Mouse (Mus musculus) stomach, postnatal 0 days (tissue): Measurements from ENCODE around the gene Hist1h4n. TPM values are rescaled to one million over a fixed set of nuclear protein-coding genes. Genes with fewer than 3 reads are reported as not detected.
"Not testable (repeated sequence)": the region's sequence is repeated elsewhere in the genome, so short reads cannot be mapped to it uniquely, and the experiment has no call there.

Experiments used
- ATAC-seq: fragments of 200-750 bp; cut with Nextera tagmentation; 2 replicates; pipeline ENCODE4 v1.8.0; 2017; ENCODE audit not compliant: low FRiP score, low TSS enrichment
- DNase-seq: peaks from one replicate; pipeline ENCODE4 v3.0.0-alpha.2; 2016; ENCODE audit warnings: low spot score
- H3K27ac ChIP-seq: fragments of 300-500 bp; sonication (generic); replicated peaks from 2 replicates; pipeline ENCODE4 v1.5.1; 2014; ENCODE audit warnings: mild to moderate bottlenecking, control low read depth
- H3K27me3 ChIP-seq: fragments of 300-500 bp; sonication (generic); 2 replicates; pipeline ENCODE4 v1.6.1; 2014; ENCODE audit warnings: low read length; ENCODE audit not compliant: control insufficient read depth, insufficient read depth
- H3K36me3 ChIP-seq: fragments of 300-500 bp; sonication (generic); 2 replicates; pipeline ENCODE4 v1.6.1; 2014; ENCODE audit warnings: low read length, mixed read lengths; ENCODE audit not compliant: control insufficient read depth, insufficient read depth
- H3K4me1 ChIP-seq: fragments of 300-500 bp; sonication (generic); replicated peaks from 2 replicates; pipeline ENCODE4 v1.6.1; 2014; ENCODE audit warnings: antibody characterized with exemption; ENCODE audit not compliant: control insufficient read depth, insufficient read depth
- H3K4me2 ChIP-seq: fragments of 300-500 bp; sonication (generic); replicated peaks from 2 replicates; pipeline ENCODE4 v1.6.1; 2014; ENCODE audit warnings: low read depth, mild to moderate bottlenecking, control low read depth, moderate library complexity
- H3K4me3 ChIP-seq: fragments of 300-500 bp; sonication (generic); 2 replicates; pipeline ENCODE4 v1.5.1; 2014; ENCODE audit warnings: low read depth, low read length, control low read depth
- H3K9ac ChIP-seq: fragments of 300-500 bp; sonication (generic); 2 replicates; pipeline ENCODE4 v1.6.1; 2014; ENCODE audit warnings: mild to moderate bottlenecking, low read length, control low read depth, mixed read lengths
- H3K9me3 ChIP-seq: fragments of 300-500 bp; sonication (generic); 2 replicates; pipeline ENCODE4 v1.6.1; 2016; ENCODE audit warnings: low read length; ENCODE audit not compliant: control insufficient read depth
- CTCF ChIP-seq: IDR thresholded peaks from 2 replicates; pipeline ENCODE4 v1.5.1; 2016; ENCODE audit warnings: antibody characterized with exemption, low read depth, mild to moderate bottlenecking, moderate library complexity
- EP300 ChIP-seq: optimal IDR thresholded peaks from 2 replicates; pipeline ENCODE3; 2016; ENCODE audit warnings: antibody characterized with exemption
- WGBS: fragments of 180-500 bp; shearing (Covaris S2); extraction: QIAGEN DNeasy Blood & Tissue Kit; methylation state at CpG from one replicate; pipeline ENCODE4 v1.1.7; 2014; 5-methylcytosine and 5-hydroxymethylcytosine counted together
- polyA plus RNA-seq: library from polyadenylated mRNA; unstranded; fragments of >200 nt; fragmentation: Nextera tagmentation; extraction: Ambion mirVana; gene quantifications from 2 replicates; pipeline ENCODE4 v1.2.1, GENCODE M21; 2015

Hist1h4n gene
- polyA plus RNA-seq, 1 experiment from 2014 or later: 4.6 TPM

- 91% methylated on average over 7 of the region's 7 CpGs for WGBS
Observed at GRCm38 (mm10) chr13:21795584-21795983, 36.4 kb downstream of the Hist1h4n start.

GRCm38 (mm10) chr13:21790601-21791283 is 41.3 kb downstream of the Hist1h4n start:
- TF ChIP-seq CTCF (no peak), EP300 (no peak)
- no peak for ATAC-seq
- Histone ChIP-seq H3K27ac (no peak overlapping the region), H3K9ac (no peak overlapping the region; the same call in 1 of the 2 replicates), H3K4me1 (no peaks in the 10 kb centered on the region), H3K27me3 (no peaks in the 10 kb centered on the region), H3K4me3 (0 out of 2 replicates have a peak overlapping the region, but pooled peaks have one; percentile 1), H3K36me3 (no peaks in the 10 kb centered on the region), H3K4me2 (peak overlapping the region; percentile 34), H3K9me3 (no peaks in the 10 kb centered on the region)
- peak; percentile 22 for DNase-seq
- WGBS: 13% methylated on average over 16 of the region's 18 CpGs

More at GRCm38 (mm10) chr13:21795584-21795983, 36.4 kb downstream of the Hist1h4n start:
- H3K4me2 ChIP-seq: no peak overlapping the region
- TF ChIP-seq EP300 (no peak), CTCF (no peak)
- no peaks in the 10 kb centered on the region for H3K27me3 ChIP-seq
- no peaks in the 10 kb centered on the region for H3K4me1 ChIP-seq
- H3K36me3 ChIP-seq: no peaks in the 10 kb centered on the region
- H3K9me3 ChIP-seq: no peaks in the 10 kb centered on the region
- no peak overlapping the region for H3K27ac ChIP-seq
- no peak overlapping the region for H3K4me3 ChIP-seq
- no peak for ATAC-seq
- DNase-seq: no peak
- H3K9ac ChIP-seq: no peak overlapping the region

- Histone ChIP-seq H3K36me3 (no peaks in the 10 kb centered on the region), H3K4me1 (no peaks in the 10 kb centered on the region), H3K9me3 (no peaks in the 10 kb centered on the region), H3K9ac (no peak overlapping the region), H3K4me3 (no peak overlapping the region), H3K27ac (no peak overlapping the region), H3K4me2 (no peak overlapping the region), H3K27me3 (no peaks in the 10 kb centered on the region)
- no peak for ATAC-seq
- DNase-seq: no peak
- 63% methylated on average over 6 of the region's 6 CpGs for WGBS
- TF ChIP-seq CTCF (no peak), EP300 (no peak)
Observed at GRCm38 (mm10) chr13:21789925-21790324, 42.1 kb downstream of the Hist1h4n start.

GRCm38 (mm10) chr13:21787760-21788593 is 44.0 kb downstream of the Hist1h4n start:
- peak overlapping the region; percentile 53; the same call in 1 of the 2 replicates for H3K27ac ChIP-seq
- no peaks in the 10 kb centered on the region for H3K27me3 ChIP-seq
- peak; percentile 50 for ATAC-seq
- no peaks in the 10 kb centered on the region for H3K36me3 ChIP-seq
- peak overlapping the region; percentile 35 for H3K4me2 ChIP-seq
- H3K4me3 ChIP-seq: no peak overlapping the region
- H3K4me1 ChIP-seq: no peaks in the 10 kb centered on the region
- no peak overlapping the region for H3K9ac ChIP-seq
- WGBS: 32% methylated on average over 13 of the region's 21 CpGs
- no peaks in the 10 kb centered on the region for H3K9me3 ChIP-seq
- TF ChIP-seq EP300 (no peak), CTCF (no peak)
- no peak for DNase-seq

GRCm38 (mm10) chr13:21786899-21787629 is 44.9 kb downstream of the Hist1h4n start, which contains the start of the genes Hist1h2an and Hist1h2bp:
Gene Hist1h2an (minus strand): TSS chr13:21787218.
Gene Hist1h2bp (plus strand): TSS chr13:21787461.
- Histone ChIP-seq H3K27ac (peak within 1 kb of the TSS; percentile 79), H3K4me3 (peak within 1 kb of the TSS; percentile 28), H3K4me2 (peak within 1 kb of the TSS; percentile 50), H3K9ac (peak within 1 kb of the TSS; percentile 38; the same call in 1 of the 2 replicates)
- H3K27me3 ChIP-seq, H3K9me3 ChIP-seq, H3K4me1 ChIP-seq, H3K36me3 ChIP-seq: not testable (repeated sequence)
- peak; percentile 40 for TF ChIP-seq EP300
- DNase-seq: peak; percentile 85
- under 1% methylated on average over 35 of the region's 63 CpGs for WGBS
- peak; percentile 93 for ATAC-seq
